Mouse (Mus musculus): Measurements from ENCODE around the gene Wdfy4.
A peak's percentile ranks its signal among the peaks of the same experiment; 100 is the strongest.

Gene Wdfy4

DNA sequence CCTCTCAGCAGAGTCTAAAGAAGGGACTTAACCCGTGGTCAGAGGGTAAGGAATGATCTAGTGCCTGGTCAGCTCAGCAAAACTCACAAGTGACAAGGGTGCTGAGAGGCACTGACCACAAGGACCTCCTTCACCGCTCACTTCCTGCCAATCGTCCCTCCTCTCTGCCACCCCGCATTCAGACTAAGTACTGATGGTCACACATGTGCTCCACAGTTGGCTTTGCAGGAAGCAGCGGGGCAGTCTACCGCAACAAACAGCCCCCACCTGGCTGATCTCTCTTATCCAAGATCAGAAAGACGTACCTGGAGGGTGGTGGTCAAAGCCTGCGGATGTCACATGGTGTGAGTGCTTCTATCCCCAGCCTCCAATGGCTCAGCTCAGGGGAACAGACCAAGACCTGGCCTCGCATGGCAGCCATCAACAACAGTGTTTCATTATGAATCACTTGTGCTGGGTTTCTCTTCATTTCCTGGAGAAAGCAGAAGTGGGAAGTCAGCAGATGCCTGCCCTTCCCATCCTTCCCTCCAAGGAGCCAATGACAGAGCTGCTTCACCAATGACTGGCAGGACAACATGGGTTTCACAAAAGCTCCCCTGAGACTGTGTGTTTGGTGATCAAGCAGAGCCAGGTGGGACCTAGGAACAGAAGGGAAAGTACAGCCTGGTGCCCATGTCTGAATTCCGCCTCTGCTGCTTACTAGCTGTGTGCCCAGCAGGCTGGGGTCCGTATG lies at the start of gene Wdfy4:
TSS of gene Wdfy4 (minus strand) at position 441 of the 733 bp plus-strand sequence.
- DNase-seq (ENCODE audit: low spot score): peak; percentile 23

DNA sequence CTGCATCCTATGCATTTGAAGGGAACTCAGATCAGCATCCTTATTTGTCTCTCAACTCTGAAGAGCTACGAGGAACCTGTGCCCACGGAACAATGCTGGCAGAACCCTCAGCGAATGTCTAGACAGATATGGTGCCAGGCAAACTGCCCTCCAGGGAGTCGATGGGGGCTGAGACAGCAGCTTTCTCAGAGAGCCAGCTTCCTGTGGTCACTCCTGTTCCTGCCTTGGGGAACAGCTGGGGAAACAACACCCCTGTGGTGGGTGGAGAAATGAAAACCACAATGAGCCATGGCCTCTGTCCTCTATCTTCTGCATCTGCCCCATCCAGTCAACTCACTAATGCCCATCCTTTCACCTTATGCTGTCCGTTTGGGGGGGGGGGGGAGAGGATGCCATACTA lies 46.7 kb upstream of the Wdfy4 start:
- DNase-seq (ENCODE audit: low spot score): no peak

DNA sequence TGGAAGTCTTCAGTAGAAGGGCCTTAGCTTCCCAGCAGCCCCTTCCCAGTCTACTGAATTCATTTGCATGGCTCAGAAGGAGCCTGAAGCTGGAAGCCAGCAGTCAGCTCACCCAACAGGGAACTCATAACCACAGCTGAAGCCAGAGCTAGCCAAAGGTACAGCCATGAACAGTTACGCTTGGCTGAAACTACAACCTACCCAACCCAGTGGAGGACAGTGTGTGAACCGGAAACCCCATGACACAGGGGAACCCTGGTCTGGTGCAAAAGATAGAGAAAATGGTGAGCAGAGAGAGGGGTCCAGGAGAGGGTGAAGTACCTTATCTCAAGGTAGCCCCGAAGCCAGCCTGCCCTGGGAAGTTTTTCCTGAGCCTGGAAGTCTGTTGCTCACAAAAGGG lies 46.0 kb upstream of the Wdfy4 start:
- DNase-seq (ENCODE audit: low spot score): no peak

DNA sequence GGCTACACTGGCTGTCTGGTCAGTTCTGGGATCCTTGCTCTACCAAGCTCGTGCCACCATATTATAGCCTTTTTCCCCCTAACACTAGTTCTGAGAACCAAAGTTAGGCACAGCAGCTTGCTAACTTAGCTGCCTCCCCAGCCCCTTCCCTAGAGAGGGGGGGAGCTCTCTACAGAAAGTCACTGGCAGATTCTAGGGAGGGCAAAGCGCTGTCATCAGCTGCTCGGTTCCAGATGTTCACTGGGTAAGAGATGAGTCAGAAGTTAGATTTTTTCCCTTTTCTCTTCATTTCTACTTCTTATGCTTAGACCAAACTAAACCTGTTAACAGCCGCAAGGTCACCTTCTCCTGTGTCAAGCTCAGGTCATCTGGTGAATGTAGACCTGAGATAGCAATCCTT lies 45.4 kb upstream of the Wdfy4 start:
- no peak for DNase-seq (ENCODE audit: low spot score)

DNA sequence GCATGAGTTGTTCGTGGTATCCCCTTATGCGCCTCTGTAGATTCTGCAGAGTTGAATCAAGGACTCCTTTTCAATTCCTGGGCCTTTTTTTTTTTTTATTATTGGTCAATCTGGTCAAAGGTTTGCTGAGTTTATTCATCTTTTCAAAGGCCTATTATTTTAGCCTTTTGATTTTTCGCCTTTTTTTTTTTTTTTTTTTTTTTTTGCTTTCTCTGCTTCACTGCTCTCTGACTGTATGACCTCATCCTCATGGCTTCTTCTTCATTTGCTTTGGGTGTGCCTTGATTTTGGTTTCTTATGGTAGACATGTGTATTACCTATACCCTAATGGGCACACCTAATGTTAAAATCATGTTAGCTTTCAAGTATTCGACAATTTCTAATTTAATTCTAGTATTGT lies 39.9 kb upstream of the Wdfy4 start:
- DNase-seq (ENCODE audit: low spot score): no peak

DNA sequence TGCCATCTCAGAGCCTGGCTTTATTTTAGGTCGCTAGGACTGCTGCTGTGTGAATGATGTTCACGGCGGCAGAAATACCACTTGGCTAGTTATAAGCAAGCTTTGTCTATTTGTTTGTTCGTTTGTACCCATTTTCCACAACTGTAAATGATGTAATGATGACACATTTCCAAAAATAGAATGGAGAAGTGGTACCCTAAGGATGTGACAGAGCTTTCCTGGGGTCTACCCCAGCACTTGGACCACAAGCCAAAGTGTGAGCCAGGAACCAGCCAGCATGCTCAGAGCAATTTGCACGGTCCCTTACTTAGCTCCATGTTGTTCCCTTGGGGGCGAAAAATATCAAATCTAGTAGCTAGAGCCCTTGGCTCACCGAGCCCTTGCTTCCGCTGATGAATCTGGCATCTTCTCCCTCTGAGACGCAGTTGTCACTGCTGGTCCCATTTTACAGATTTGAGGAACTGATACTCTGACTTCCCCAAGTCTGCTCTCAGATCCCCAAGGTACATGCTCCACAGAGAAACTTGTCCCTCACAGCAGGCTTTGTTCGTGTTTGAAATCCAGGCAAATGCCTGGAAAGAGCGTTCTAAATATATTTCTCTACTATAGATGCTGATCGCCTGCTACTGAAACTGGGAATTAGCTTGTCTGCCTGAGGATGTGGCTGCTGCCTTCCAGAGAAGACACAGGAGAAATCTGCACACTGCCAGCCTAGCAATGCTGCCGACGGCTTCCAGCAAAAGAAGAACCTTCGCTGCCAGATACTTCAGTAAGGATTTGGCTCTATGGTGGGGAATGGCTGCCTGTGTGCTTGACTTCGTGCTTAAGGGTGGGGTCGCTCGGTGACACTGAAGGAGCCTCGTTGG lies 31.3 kb upstream of the Wdfy4 start:
- DNase-seq (ENCODE audit: low spot score): no peak

DNA sequence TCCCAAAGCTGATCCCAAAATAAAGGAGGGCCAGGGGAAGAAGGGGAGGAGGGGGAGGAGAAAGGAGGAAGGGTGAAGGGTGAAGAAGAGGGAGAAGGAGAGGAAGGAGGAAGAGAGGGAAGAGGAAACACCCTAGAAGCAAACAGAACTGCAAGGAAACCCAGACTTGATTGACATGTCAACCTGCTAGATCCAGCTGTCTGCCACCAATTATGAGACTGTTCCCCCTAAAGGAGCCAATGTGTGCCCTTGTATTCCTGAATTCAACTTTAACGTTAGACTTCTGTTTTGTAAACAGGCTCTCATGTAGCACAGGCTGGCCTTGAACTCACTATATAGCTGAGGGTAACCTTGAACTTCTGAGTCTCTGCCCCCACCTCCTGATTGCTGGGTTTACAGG lies 29.9 kb upstream of the Wdfy4 start:
- DNase-seq (ENCODE audit: low spot score): no peak

DNA sequence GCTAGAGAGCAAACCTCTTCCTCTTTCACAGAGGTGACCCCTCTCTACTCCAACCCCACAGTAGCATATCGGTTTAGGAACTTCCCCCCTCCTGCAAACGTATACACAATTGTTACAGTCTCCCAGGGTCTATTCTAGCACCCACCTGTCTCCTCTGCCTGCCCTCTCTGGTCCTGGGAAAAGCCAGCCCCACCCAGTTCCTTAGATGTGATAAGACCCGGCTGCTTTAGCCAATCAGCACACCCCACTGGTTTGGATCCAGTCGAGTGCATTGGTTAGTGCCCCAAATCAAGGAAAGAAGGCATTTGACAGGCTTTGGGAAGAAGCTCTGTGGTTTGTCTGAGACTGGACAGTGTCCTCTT lies 29.4 kb upstream of the Wdfy4 start:
- DNase-seq (ENCODE audit: low spot score): no peak

DNA sequence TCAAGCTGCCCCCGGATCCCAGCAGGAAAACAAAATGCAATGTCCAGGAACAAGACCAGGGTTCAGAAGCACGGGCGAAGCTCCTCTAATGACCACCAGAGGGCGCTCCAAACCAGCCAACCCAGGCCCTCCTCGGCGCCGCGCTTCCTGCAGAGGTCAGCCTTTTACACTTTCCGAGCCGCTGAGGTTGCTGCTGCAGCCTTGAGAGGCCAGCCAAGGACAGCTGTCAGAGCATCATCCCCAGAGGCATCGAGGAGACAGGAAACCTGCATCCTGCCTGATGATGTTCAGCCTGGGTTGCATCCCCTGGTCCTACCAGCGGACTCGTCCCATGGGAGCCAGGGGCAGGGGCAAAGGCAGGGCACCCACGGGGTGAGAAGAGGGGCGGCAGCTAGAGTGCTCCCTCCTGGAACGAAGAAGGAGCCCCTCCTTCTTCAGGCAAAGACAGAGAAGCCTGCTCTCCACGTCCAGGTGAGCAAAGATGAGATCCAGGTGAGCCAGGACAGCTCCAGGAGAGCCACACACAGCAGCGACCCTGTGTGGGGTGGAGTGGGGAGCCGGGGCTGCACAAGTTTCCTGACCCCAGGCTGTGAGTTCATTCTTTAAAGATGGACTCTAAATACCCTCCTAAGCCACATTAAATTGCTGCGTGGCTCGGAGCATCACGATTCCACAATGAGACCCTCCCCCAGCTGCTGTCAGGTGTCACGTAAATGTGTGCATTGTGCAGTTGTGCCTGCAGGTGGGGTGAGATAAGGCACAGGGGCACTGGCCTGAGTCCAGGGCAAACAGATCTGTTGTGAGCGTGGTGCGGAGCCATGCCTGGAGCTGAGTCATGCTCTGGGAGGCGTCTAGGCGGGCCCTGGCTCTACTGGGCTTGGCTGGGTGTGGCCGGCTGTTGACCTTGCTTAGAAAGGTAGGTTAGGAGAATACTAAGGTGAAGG lies 28.8 kb upstream of the Wdfy4 start, which contains the start of gene Arhgap22:
TSS of gene Arhgap22 (plus strand) at position 204 of the 944 bp plus-strand sequence.
- peak; percentile 39 for DNase-seq (ENCODE audit: low spot score)

DNA sequence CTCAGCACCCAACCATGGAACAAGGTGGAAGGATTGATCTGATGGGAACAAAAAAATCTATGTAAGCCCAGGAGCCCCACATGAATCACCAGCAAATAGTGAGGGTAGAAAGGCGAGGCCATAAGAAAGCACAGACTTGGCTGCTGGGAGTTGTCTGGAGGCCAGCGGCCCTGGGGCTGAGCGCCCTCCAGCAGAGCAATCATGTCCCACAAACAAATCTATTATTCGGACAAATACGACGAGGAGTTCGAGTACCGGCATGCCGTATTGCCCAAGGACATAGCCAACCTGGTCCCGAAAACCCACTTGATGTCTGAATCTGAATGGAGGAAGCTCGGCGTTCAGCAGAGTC lies 27.6 kb upstream of the Wdfy4 start:
- DNase-seq (ENCODE audit: low spot score): no peak

DNA sequence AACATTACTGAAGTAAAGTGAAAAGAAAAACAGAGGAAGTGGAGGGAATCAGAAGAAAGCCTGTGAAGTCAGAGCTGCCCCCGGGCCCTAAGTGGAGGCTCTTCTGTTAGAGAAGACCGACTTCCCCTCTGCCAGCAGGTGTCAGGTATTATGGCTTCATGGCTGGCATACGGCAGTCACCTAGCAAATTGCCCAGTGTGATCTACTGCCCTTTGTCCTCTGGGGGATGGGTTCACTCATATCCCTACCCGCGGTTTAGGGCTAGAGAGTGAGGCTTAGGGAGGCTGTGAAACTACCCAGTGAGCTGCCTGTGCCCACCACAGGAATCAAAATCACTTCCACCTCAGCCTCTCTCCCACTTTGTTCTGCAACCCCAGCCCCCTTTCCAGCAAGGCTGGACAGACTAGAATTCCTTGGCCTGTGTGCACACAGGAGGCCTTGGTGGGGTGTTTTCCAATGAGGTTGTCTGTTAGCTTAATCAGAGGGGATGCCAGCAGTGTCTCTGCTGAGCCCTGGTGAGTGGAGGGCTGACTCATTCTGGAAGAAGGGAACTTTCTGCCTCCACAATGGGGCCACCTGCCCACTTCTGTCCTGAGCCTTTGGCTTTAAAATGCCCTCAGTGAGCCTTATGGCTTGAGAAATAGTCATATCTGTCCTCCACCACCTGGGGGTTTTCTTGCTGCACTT lies 27.1 kb upstream of the Wdfy4 start:
- DNase-seq (ENCODE audit: low spot score): no peak

DNA sequence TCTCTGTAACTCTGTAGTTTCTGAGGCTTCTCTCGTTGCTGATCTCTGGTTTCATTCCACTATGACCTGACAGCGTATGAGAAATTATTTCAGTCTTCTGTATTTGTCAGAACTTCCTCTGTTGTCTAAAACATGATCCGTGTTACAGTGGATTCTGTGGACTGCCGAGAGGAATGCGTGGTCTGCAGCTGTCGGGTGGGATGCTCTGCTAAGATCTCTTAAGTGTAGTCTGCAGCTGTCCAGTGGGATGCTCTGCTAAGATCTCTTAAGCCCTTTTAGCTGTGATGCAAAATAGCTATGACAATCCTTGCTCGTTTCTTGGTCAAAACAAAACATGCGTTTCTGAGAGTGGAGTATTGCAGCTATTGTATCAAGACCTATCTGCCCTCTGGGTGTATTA lies 25.5 kb upstream of the Wdfy4 start:
- no peak for DNase-seq (ENCODE audit: low spot score)

DNA sequence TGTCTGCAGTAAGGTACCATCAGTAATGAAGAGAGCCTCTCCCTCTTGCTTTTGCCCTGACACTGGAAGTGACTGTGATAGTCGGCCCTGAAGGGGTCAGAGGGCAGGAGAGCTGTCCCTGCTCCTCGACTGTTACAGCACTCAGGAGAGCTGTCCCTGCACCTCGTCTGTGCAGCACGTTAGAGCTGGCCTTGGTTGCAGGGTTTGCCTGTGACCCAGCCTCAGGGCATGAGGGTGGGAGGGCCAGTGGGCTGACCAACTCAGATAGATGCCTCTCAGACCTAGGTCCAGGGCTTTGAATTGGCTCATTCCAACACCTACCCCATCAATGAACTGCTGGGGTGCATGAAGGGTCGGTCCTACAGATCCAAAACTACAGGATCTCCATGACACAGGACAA lies 23.0 kb upstream of the Wdfy4 start:
- DNase-seq (ENCODE audit: low spot score): no peak

DNA sequence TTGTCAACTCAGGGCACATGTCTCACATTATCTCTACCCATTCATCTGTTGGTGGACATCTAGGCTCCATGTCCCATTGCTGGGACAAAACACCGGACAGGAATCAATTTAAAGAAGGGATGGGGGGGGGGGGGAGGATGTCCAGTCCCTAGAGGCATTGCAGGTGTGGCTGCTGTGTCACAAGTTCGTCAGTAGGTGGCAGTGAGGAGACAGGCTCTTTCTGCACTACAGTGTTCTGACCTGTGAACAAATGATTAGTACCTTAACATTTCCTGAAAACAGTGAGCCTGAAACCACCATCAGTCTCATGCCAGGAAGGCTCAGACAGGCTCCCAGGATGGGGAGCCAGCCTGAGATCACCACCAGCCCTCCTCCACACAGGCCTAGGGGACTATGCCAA lies 21.7 kb upstream of the Wdfy4 start:
- DNase-seq (ENCODE audit: low spot score): no peak

DNA sequence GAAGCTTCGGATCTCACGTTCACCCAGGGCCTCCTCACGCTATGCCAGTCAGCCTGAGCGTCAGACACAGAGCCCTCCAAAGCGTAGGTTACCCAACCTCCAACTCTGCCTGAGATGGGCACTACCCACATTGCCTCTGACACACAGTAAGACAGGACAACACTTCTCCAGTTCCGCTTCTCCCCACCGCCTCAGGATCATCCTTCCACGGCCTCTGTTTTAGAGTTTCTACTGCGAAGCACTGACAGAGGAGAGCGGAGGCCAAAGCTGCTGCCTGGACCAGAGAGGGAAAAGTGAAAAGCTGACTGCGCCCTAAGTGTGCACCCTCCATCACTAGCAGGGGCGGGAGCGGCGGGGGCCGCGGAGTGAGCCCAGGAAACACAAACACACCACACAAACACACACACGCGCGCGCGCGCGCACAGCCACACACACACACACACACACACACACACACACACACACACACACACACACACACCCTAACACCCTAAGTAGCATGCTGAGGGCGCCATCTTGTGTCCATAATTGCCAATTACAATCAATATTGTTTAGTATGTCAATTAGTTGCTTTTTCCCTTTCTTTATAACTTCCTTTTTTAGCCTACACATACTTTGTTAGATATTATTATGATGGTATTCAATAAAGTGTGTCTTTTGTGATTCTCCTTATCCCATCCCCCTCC lies 20.1 kb upstream of the Wdfy4 start:
- DNase-seq (ENCODE audit: low spot score): no peak

DNA sequence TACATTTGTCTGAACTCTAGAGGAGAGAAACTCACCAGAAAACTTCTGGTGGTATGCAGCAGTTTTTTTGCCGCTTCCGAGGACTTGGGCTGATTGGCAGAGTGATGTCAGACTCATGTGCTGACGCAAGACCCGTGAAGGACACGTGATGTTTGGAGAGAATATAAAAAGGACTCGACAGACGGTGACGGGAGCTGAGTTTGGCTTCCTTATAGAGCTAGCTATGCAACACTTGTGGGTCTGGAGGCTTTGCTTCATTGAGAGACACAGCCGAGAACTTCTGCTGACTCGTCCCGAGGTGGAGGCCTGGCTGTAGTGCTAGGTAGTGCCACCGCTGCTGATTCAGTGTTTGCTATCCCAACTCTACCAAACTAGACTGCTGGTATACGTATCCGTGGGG lies 18.5 kb upstream of the Wdfy4 start:
- no peak for DNase-seq (ENCODE audit: low spot score)

DNA sequence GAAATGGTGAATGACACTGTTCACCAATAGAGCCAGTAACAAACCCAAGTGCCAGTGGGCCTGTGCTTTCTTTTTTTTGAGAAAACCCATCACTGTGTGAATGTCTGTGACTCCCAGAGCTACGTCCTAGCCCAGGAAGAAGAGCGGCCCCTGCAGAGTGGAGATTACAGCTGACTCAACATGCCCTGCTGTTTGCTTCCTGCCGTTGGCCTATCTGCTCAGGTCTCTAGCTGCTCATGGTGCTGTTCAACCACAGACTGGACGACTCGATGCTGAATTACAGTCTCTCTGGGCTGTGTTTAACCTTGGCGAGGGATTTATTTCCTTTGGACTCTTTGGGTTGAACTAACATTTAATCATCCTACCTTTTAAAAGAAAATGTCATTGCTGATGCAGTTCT lies 17.6 kb upstream of the Wdfy4 start:
- DNase-seq (ENCODE audit: low spot score): no peak

DNA sequence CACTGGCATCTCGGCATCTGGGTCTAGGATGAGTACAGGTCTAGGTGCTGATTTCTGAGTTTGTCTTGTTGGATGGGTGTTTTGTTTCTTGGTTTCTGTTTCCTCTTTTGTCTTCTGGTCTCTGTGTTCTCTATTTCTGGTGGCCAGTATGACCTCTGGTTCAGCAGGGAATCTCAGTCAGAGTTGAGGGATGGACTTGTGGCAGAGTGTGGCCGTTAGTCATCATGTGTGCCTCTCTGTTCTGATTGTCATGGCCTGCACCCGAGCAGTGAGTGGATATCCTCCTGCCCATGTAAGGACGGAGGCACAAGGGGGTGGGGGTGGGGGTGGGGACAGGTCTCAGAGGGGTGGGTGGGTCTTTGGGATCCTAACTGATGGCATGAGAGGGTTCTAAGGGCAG lies 16.9 kb upstream of the Wdfy4 start:
- no peak for DNase-seq (ENCODE audit: low spot score)

DNA sequence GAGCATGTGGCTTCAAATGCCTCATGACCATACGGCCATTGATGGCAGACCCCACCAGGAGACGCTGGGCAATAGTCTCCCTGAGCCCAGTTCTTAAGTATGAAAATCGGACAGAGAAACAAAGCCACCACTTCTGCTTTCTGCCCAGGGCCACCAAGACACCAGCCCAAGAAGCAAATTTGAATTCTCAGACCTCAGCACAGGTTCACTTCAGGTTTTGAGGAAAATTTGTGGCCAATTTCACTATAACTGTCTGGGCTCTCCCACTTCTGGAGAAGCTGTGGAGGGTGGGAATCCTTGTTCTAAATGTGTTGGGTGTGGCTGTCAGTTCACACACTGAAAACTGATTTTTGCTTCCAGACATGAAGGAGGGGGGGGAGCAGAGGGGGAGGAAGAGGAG lies 8.9 kb upstream of the Wdfy4 start:
- no peak for DNase-seq (ENCODE audit: low spot score)

DNA sequence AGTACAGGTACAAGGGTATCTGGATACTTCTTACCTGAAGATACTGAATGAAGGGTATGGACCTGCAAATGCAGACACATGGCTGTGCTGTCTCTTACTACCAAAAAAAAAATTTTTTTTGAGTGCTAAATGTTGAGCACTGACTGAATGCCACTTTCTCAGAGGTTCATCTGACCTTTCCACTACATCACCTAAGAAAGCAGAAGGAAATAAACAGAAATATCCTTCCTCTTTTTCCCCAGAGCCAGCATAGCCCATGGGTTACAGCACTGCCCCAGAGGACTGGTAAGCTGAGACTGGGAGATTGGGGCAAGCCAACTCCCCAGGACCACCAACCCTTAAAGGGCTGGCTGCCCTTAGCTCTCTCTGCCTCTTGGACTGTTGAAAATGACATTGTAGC lies 8.5 kb upstream of the Wdfy4 start:
- no peak for DNase-seq (ENCODE audit: low spot score)

DNA sequence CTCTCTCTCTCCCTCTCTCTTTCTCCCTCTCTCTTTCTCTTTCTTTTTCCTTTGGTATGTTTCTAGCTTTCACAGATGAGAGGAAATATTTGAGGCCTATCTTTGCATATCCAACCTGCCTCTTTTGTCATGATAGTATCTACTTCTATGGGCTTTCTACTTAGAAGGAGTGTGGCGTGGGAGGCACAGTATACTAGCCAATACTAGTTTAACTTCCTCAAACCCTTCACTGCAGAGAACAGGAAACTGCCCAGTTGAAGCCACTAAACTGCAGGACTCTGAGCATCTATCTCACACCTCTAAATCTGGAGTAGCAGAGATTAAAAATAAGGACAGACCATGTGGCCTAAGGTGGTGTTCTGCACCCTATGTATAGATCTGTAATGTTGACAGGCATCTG lies 5.3 kb upstream of the Wdfy4 start:
- no peak for DNase-seq (ENCODE audit: low spot score)

Data from T-cell, adult 2 months (primary cell).